Mouse (Mus musculus) cortical plate, adult 2 months (tissue): ENCODE data around the gene Rdx.

Experiments used
- CTCF ChIP-seq: fragments of 200-500 bp; IDR thresholded peaks from 2 replicates; pipeline ENCODE4 v1.5.1; 2011; ENCODE audit warnings: mild to moderate bottlenecking, control low read depth, low read length; ENCODE audit not compliant: insufficient read depth; ENCODE audit errors: extremely low read depth
- POLR2A ChIP-seq: fragments of 200-500 bp; IDR thresholded peaks from 2 replicates; pipeline ENCODE4 v1.6.1; 2011; ENCODE audit warnings: mild to moderate bottlenecking, low read length, control low read depth; ENCODE audit not compliant: insufficient read depth; ENCODE audit errors: extremely low read depth

GRCm38 (mm10) chr9:52041657-52042056 is 5.3 kb upstream of the Rdx start:
- TF ChIP-seq POLR2A (no peak), CTCF (no peak)
